Mouse (Mus musculus): ENCODE measurements around the gene Phlda1. TPM values are rescaled to one million over a fixed set of nuclear protein-coding genes. Genes with fewer than 3 reads are reported as not detected.

The Phlda1 gene
- polyA plus RNA-seq, 1 experiment, result 11.0 TPM

DNA sequence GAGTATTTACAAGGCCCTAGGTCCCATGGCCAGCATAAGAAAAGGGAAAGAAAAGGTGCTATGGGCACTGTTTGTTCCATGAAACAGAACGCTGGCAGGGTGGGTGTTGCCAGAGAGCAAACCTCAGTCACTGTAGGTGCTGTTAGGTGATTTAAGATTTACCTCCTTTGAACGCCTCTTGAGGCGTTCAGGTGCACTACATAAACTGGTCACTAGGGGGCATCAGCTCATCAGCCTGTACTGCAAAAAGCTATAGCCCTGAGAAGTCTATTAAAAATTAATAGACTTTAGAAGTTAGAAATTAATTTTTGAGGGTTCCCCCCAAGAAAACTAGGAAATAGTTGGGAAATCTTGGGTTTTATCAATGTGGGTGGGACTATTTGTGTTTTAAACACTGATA is 3.0 kb upstream of the Phlda1 start:
- WGBS, result under 1% methylated on average over 3 of the region's 3 CpGs
- no peak for DNase-seq (ENCODE audit: low read depth, low spot score)

DNA sequence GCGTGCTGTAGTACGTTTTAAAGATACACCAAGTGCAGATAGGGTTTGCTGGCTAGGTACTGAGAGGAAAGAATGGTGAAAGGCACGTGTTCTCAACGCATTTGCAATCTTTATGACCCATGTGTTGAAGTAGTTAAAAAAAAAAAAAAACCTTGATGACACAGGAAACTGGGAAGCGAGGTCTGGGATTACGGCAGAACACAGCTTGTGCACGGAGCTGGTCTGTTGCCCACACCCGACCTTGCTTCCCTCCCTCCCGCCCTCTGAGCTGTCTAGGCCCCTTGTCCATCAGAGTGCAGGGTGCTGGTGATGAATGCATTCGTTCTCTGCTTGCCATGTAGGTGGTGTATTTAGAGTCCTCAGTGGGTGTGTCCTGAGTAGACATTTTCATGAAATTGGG is 2.4 kb upstream of the Phlda1 start:
- DNase-seq (ENCODE audit: low read depth, low spot score), result no peak
- WGBS, result 14% methylated on average over 10 of the region's 10 CpGs

DNA sequence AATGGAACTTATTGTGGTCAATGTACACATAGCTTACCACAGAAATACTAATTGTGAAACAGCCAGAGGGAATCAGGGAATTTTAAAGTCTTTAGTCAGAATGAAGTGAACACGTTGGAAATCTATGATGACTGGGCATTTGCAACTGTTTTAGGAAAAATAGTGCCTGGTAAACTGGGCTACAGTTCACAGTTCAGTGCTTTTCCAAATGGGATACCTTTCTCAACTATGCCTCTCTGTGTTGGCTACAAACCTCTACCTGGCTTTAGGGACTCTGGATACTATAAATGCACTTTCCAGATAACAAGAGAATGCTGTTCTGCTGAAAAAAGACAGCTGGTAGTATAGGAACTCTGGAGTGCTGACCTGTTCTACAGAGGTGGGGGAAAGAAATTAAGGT is 1.5 kb upstream of the Phlda1 start:
- DNase-seq (ENCODE audit: low read depth, low spot score), result no peak
- 44% methylated on average over 1 of the region's 1 CpGs for WGBS

DNA sequence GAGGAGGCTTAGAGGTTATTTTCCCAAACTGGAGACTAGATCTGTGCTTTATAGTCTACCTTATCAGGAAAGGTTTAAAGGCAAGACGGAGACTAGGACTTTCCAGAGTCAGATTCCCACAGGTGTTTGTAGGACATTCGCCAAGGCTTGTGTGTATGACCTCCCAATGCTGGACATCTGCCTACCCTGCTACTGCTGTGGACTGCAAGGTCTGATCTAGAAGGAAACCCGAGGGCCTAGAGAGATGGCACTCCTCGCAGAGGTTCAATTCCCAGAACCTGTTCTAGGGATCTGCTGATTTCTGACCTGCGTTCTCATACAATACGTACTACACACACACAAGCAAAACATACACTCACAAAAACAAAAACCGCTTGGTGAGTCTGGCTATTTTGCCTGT is 680 bp upstream of the Phlda1 start:
- no peak for DNase-seq (ENCODE audit: low read depth, low spot score)
- 27% methylated on average over 7 of the region's 7 CpGs for WGBS

DNA sequence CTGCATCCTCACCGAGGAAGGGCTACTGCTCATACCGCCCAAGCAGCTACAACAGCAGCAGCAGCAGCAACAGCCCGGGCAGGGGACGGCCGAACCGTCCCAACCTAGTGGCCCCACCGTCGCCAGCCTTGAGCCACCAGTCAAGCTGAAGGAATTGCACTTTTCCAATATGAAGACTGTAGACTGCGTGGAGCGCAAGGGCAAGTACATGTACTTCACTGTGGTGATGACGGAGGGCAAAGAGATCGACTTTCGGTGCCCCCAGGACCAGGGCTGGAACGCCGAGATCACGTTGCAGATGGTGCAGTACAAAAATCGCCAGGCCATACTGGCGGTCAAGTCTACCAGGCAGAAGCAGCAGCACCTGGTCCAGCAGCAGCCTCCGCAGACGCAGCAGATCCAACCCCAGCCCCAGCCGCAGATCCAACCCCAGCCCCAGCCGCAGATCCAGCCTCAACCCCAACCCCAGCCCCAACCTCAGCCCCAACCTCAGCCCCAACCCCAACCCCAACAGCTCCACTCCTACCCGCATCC is 907 bp downstream of the Phlda1 start:
- DNase-seq (ENCODE audit: low read depth, low spot score), result no peak
- WGBS, result under 1% methylated on average over 23 of the region's 23 CpGs

DNA sequence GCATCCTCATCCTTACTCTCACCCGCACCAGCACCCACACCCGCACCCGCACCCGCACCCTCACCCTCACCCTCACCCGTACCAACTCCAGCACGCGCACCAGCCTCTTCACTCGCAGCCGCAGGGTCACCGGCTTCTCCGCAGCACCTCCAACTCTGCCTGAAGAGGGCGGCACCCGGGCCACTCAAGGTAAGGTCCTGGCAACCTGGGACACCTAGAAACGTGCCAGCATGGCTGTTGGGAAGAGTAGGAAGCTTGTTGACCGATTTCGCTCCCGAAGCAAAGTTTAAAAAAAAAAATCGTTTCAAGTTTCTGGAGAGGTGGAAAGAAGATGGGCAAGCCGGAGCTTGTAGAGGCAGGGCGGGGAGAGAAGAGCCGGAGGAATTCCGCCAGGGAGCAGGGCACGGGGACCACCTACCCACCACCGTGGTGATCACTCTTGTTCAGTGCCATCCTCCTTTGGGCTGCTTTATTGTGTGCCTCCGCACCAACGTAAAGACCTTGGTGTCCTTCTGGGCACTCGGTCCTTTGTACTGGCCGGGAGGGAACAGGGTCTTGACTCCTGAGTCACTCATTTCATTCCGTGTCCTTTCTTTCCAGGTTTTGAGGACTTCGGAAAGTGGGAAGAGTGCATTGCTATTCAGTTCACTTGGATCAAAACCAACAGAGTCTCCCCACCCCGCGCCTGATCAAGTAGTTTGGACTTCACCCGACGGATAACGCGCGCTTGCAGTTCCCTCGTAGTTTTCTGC is 1.6 kb downstream of the Phlda1 start:
- no peak for DNase-seq (ENCODE audit: low read depth, low spot score)
- WGBS, result 3% methylated on average over 37 of the region's 38 CpGs

DNA sequence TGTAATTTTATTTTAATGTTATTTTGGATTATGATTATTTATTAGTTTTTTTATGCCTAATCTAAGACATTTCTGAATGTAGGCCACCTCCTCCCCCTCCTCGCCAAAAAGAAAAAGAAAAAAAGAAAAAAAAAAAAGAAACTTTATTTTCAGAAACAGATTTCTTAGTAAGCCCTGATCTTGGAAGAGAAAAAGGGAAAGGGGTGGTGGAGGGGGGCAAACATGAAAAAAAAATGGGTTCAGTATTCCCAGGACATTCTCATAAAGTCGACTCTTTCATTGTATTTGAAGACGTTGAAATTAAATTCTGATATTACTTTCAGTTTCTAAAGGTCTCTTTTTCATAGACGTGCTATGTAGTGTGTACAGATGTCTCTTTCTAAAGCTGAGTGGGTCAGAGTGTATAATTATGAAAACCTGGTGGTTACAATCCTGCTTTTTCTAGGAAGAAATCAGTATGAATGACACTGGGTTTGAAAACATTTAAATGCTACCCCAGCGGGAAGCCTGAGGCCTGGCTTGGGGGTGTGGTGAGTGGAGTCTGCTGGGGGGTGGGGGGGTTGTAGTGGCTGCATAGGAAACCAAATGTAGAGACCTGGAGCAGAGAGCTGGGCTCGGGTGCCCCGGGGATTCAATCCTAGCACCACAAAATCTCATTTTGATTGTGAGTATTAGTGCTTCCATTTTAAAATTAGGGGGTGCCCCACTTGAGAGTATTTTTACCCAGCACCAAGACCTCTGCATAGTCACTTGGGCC is 2.4 kb downstream of the Phlda1 start:
- DNase-seq (ENCODE audit: low read depth, low spot score), result no peak
- 13% methylated on average over 7 of the region's 7 CpGs for WGBS

DNA sequence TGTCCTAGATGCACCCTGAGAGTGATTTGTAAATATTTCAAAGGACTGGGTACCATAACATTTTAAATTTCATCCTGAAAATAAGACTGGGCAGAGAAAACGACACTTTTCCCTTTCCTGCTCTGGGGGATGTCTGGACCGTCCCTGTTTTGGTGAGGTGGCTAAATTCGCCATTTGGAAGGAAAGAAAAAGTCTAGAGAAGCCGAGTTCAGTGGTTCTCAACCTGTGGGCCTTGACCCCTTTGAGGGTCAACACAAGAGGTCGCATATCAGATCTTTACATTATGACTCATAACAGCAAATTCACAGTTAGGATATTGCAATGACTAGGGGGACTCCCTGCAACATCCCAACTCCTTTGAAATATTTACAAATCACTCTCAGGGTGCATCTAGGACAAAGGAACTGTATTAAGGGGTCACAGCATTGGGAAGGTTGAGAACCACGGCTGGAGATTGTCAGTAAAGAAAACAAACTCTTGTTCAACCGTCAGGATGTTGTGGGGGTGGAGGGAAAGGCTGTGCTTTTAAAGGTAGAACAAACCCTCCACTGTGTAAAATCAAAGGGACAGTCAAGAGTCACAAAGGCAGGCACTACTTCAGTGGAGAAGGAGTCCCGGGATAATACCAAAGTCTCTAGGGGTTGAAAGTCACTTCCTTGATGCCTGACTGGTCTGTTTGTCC is 3.2 kb downstream of the Phlda1 start:
- WGBS, result 19% methylated on average over 8 of the region's 8 CpGs
- no peak for DNase-seq (ENCODE audit: low read depth, low spot score)

DNA sequence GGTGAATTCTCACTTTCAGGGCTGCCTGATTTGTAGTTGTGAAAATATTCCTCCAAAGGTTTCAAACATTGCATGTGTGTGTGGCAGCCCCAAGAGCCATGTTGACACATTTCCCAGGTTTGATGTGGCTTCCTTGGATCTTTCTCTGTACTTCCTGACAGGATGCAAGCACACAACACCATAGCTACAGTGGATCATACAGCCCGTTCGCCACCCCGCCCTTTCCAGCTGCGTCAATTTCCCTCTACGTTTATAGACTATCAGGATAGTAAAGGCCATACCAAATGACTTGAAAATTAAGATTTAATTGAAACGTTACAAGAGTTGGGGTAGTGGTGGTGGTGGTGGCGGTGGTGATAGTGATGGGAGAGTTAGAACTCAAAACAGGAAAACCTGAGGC is 3.9 kb downstream of the Phlda1 start:
- 22% methylated on average over 7 of the region's 7 CpGs for WGBS
- no peak for DNase-seq (ENCODE audit: low read depth, low spot score)

DNA sequence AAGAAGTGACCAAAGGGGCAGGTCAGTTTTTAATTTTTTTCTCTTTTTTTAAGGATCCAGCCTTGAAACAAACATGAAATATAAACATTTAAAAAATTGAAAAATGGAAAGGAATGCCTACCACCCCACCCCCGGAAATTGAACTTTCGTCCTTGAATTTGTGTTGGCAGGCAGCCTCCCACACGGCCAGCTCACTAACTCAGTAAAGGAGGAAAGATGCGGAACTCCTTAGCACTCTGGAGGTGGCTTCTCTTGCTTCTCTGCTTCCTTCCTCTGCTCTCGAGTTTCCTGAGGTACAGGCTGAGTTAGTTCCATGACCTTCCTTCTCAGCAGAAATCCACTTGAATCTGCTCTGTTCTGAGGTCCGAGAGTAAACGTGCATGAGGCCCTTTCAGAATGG is 4.7 kb downstream of the Phlda1 start:
- no peak for DNase-seq (ENCODE audit: low read depth, low spot score)
- WGBS, result 14% methylated on average over 7 of the region's 7 CpGs

DNA sequence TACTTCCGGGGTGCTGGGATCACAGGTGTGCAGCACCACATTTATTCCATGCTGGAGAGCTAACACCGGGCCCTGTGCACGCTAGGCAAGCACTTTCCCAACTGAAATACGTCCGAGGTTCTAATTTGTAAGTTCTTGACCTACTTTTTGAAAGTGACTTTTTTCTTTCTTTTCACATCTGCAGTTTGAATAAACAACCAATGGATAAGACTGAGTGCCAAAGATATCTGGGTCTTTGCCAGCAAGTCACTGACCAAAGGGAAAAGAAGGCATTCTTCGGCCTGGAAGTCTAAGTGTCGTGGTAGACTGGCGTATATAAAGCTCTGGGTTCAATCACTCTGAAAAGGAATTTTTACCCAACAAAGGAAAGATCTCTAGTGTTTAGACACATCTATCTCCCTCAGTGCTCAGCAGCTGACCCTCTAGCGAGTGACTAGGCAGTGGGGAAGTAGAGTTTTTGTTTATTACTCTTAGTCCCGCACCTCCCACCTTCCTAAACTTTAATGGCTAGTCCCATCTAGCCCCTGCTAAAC is 6.0 kb downstream of the Phlda1 start:
- no peak for DNase-seq (ENCODE audit: low read depth, low spot score)
- 70% methylated on average over 10 of the region's 10 CpGs for WGBS

DNA sequence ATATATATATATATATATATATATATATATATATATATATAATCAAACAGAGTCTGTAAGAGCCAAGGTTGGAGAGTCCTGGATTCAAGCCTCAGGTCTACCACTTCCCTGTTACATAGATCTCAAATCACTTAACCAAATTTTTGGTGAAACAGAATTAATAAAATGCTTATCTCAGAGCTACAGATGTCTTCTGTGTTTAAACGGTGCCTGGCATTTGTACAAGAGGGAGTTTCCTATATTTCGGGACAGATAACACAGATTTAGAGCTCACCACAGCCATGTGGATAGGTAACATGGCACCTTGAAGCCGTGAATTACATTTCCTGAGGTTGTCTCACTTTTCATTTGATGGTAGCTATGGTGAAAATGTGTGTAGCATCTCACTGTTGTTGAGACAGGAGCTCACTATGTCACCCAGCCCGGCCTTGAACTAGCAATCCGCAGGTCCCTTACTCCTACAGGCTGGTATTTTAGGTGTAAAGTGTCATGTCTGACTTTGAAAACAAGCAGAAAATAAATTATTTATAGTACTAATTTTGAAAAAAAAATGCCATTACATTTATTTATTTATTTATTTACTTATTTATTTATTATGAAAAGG is 8.3 kb downstream of the Phlda1 start:
- 85% methylated on average over 5 of the region's 5 CpGs for WGBS
- DNase-seq (ENCODE audit: low read depth, low spot score), result no peak

DNA sequence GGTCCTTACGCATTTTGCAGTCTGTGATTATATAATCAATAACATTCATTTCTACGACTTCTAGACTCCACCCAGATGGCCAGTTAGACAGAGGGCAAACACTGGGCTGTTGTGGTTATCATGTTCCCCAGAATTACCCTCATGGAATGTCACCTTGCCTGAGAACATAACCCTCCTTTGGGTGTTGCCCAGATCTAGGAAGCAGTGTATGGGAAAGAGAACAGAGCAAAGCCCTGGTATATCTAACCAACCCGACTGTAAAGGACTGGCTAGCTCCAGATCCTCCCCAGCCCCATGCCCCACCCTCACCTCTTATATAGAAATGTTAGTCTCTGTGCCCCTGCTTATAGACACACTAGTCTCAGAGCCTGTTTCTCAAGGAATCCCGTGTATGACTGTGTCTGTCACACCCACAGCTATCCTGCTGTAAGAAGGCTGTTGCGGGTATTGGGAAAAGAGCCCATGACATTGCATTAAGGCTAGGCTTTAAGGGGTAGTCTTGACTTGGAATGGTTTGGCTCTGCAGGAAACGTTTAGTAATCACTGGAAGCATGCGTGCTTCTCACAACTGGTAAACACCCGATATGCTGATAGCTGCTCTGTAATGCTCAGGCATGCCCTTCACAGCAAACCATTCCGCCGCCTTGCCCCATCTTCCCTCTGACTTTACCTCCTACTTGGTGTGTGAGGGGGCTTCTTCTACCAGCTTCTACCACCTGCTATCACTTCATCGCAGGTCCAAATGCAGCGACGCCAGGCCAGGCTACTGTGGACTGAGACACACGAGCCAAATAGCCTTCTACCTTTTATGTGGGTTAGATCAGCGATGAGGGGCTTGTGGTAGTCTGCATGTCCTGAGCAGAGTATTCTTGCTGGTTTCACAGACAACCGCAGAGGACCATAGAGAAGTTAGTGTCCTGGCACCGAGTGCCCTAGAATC is 9.3 kb downstream of the Phlda1 start:
- no peak for DNase-seq (ENCODE audit: low read depth, low spot score)
- 39% methylated on average over 17 of the region's 17 CpGs for WGBS

DNA sequence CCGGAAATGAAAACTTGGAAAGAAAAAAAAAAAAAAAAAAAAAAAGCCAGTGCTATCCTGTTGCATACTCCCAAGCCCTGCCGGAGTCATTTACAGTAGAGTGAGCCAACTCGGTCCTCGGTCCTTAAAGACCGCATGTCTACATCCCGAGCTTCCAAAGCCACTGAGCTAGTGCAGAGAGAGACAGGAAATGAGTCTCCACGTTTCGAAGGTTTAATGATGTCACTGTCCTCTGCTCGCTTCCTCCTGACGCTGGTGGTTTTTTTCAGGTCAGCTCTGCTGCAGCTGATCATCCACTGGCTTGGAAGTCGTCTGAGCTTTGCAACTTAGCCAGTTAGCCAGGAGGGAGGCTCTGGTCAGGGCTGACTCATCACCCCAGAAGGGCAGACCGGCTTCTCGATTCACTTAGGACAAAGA is 10.1 kb downstream of the Phlda1 start:
- WGBS, result 1% methylated on average over 13 of the region's 13 CpGs
- DNase-seq (ENCODE audit: low read depth, low spot score), result no peak

DNA sequence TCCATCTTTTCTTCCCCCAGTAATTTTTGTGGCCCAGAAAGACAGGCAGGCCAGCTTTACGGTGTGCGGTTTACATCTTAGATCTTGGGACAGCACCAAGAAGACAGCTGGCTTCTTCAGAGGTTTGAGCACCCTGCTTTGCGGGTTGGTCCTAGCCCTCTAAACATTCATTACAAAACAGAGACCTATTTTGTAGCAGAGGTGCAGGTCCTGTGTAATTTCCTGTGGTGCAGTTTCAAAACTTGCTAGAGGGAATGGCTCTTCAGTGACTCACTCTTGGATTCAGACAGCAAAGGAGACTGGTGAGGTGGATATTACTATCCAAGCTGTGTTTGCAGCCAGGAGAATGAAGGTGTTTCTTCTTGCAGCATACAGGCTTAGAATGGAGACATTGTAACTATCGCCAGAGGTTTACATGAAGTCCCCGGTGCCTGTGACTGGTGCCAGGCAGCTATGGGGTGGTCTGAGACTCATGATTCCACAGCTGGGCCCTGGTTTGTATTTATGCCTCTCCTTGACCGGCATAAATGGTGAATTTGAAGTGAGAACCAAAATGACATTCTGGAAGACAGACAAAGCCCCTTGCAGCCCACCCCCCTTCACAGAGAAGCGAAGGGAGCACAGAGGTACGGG is 10.8 kb downstream of the Phlda1 start:
- DNase-seq (ENCODE audit: low read depth, low spot score), result no peak
- 62% methylated on average over 8 of the region's 8 CpGs for WGBS

DNA sequence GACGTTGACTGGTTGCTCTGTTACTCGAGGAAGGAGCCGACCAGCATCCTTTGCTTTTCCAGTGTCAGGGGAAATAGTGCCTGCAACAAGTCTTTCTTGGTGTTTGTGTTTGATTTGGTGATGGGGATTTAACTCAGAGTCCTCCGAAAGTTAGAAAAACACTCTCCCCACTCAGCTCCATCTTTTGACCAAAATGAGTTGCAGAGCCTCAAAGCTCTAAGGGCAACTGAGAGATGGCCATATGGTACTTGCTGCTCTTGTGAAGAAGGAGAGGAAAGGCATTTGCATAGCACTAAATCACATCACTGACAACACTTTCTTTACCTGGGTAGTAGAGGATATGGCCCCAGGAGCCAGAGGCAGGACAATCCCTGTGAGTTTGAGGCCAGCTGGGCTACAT is 12.3 kb downstream of the Phlda1 start:
- 79% methylated on average over 4 of the region's 4 CpGs for WGBS
- DNase-seq (ENCODE audit: low read depth, low spot score), result no peak

DNA sequence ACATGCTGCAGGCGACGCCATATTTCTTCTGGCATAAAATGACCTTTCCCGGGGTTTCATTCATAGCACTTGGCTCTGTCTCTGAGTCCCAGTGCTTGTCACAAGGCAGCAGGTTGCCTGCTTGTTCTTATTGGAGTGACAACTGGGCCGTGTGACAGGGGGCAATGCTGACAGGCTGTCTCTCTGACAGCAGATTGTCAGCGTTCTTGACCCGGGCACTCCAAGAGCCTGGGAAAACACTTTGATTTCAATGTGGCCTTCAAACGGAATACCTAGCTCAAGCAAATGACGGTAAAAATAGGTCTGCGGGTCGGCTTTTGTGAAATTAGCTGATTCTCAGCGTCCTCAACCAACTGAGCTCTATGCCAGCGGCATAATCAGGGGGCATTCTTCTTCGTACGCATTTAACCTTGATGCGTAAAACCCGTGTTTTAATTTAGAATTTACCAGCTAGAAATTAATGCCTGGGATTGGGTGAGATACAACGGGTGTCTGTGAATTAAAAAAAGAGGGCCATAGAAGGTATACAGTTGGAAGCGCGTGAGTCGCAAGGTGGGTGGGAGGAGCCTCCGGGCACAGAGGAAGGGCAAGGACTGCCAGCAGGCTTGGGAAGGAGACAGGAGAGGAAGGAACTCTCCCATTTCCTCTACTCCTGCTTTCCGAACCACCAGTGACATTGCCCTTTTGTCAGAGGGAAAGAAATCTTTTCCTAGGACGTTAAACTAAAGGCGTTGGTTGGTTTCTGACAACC is 13.7 kb downstream of the Phlda1 start:
- no peak for DNase-seq (ENCODE audit: low read depth, low spot score)
- WGBS, result 82% methylated on average over 24 of the region's 24 CpGs

DNA sequence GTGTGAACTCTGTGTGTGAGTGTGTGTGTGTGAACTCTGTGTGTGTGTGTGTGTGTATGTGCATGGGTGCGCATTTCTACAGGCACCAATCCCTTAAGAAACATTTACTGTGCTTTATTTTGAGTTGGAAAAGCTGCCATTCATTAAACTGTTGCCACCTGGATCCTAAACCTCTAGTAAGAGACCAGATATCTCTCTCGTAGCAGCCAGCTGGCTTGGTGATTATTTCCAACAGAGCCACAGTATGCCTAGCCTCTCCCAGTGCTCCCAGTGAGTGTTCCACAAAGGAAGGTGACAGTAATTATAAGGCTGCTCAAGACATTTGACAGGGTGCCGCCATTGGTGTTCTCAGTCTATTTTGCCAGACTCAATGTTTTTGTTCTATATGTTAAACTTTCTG is 14.5 kb downstream of the Phlda1 start:
- WGBS, result 89% methylated on average over 3 of the region's 3 CpGs

More for the DNA sequence above, 14.5 kb downstream of the Phlda1 start:
- DNase-seq (ENCODE audit: low read depth, low spot score), result no peak
